Mouse (Mus musculus) cerebellum, adult 11-12 months (tissue): ENCODE measurements at regions not wholly inside any gene's neighbourhood (a gene's known extent, or its start where the extent isn't known, plus 50 kb on each side); places are given as distances from the start of the nearest gene placed in this dataset.

Experiments
- DNase-seq: peaks from one replicate; pipeline ENCODE4 v3.0.0; 2022

- DNase-seq, result no peak
Measured at GRCm38 (mm10) chr11:8220618-8221017, 443.7 kb downstream of the Tns3 start.

GRCm38 (mm10) chr11:8219911-8220310 is 444.4 kb downstream of the Tns3 start:
- no peak for DNase-seq

- no peak for DNase-seq
Measured at GRCm38 (mm10) chr11:8215634-8216033, 448.7 kb downstream of the Tns3 start.

GRCm38 (mm10) chr11:8214305-8214903 is 449.9 kb downstream of the Tns3 start:
- DNase-seq, result no peak

- DNase-seq, result no peak
Measured at GRCm38 (mm10) chr11:8213130-8213529, 451.2 kb downstream of the Tns3 start.

GRCm38 (mm10) chr11:8212714-8213113 is 451.6 kb downstream of the Tns3 start:
- DNase-seq, result no peak

- no peak for DNase-seq
Measured at GRCm38 (mm10) chr11:8209041-8209440, 455.3 kb downstream of the Tns3 start.

- no peak for DNase-seq
Measured at GRCm38 (mm10) chr11:8199293-8199692, 465.0 kb downstream of the Tns3 start.
